21 mouse cellular contexts compared by ENCODE assay signal in genomic region chr1:179715786-179716185, GRCm38 (mm10). TPM values are rescaled to one million over a fixed set of nuclear protein-coding genes. Genes with fewer than 3 reads are reported as not detected.
DNase-seq lines count a peak whose midpoint lies in the region; ATAC-seq and TF ChIP-seq lines count a peak whose summit lies in the region.
"Had no signal": no experiment of that assay in that cellular context is flagged by ENCODE, and none has a peak within 500 bp of the region (broad histone marks: within the 10 kb centered on the region; RNA-seq: fewer than 3 reads in every experiment).

No protein-coding gene starts in this region.

- CTCF ChIA-PET in Patski (lab: Charles Lee) = interaction anchor here (1.0 kb wide), 1 partner anchor 84 kb away, joined by 4 read pairs; no protein-coding TSS in a partner anchor

- POLR2A ChIA-PET in Patski (lab: Charles Lee) = no interaction called here

- H3K27ac ChIP-seq in liver, postnatal 0 days (ENCODE audit: low read depth) = no peak overlapping the region
- H3K27ac ChIP-seq: forebrain, embryonic 10.5 days; heart, adult 2 months; heart, embryonic 15.5 days; hindbrain, embryonic 10.5 days; hindbrain, postnatal 0 days; kidney, embryonic 15.5 days had no signal

- H3K27me3 ChIP-seq in Patski = peaks cover 4% of the 10 kb centered on the region
- H3K27me3 ChIP-seq in liver, postnatal 0 days (ENCODE audit: insufficient read depth, low read length) = no peaks in the 10 kb centered on the region
- H3K27me3 ChIP-seq: heart, embryonic 15.5 days; kidney, embryonic 15.5 days had no signal

- H3K4me2 ChIP-seq in liver, postnatal 0 days (ENCODE audit: low read depth, low read length) = no peak overlapping the region
- H3K4me2 ChIP-seq: heart, embryonic 15.5 days; kidney, embryonic 15.5 days had no signal

- no peak overlapping the region for H3K4me3 ChIP-seq in liver, postnatal 0 days (ENCODE audit: low read depth, low read length)
- H3K4me3 ChIP-seq: forebrain, embryonic 10.5 days; heart, adult 2 months; heart, embryonic 15.5 days; hindbrain, embryonic 10.5 days; kidney, embryonic 15.5 days had no signal

- peak; percentile 12 for DNase-seq in layer of hippocampus, adult 9-11 months
- DNase-seq in layer of hippocampus, postnatal 14 days (ENCODE audit: low spot score in 2 of 2) = no peak
- DNase-seq in Patski (ENCODE audit: low read depth, low spot score) (no peak), liver (peak; percentile 62)
- DNase-seq in liver, postnatal 0 days = no peak
- DNase-seq in right cerebral cortex, adult 2 months (ENCODE audit: low spot score in 2 of 2) = no peak
- DNase-seq in gastrocnemius, adult 18-20 months (ENCODE audit: low spot score) = no peak
- no peak for DNase-seq in right cerebral cortex, postnatal 4 days
- DNase-seq: cerebellum, adult 9-11 months; forebrain, postnatal 0 days; heart, adult 2 months; lung, adult 2 months; thymus, postnatal 14 days had no signal

- in situ Hi-C loops in Patski (cut with MboI; ENCODE audit: low pct_unique_long_range_greater_than_20kb) = no loop called here

- WGBS in liver, postnatal 0 days (ENCODE audit: insufficient replicate concordance) = 49% methylated on average over 4 of the region's 4 CpGs

- no peak for ATAC-seq in Patski
- peak; percentile 93 for ATAC-seq in liver, postnatal 0 days
- ATAC-seq: forebrain, postnatal 0 days; hindbrain, postnatal 0 days; intestine, postnatal 0 days had no signal

- H3K9ac ChIP-seq in liver, postnatal 0 days (replicated peaks) = no peak overlapping the region
- H3K9ac ChIP-seq: forebrain, postnatal 0 days; heart, embryonic 15.5 days; kidney, embryonic 15.5 days had no signal

- TF ChIP-seq CTCF in Patski (IDR thresholded peaks at IDR 0.05) = peak; percentile 25
- no peak for TF ChIP-seq CTCF in liver, postnatal 0 days (IDR thresholded peaks at IDR 0.05; ENCODE audit: low read depth)

- H3K9me3 ChIP-seq in liver, postnatal 0 days (ENCODE audit: low read length) = no peaks in the 10 kb centered on the region
- H3K9me3 ChIP-seq: heart, embryonic 15.5 days; kidney, embryonic 15.5 days had no signal

- H3K4me1 ChIP-seq in liver, postnatal 0 days (ENCODE audit: insufficient read depth) = no peaks in the 10 kb centered on the region
- H3K4me1 ChIP-seq: forebrain, embryonic 10.5 days; heart, embryonic 15.5 days; hindbrain, embryonic 10.5 days; kidney, embryonic 15.5 days had no signal

- no peak; the same call in 1 of the 2 replicates for TF ChIP-seq EP300 in liver, postnatal 0 days (IDR thresholded peaks at IDR 0.05; ENCODE audit: low read depth)

- H3K36me3 ChIP-seq in liver, postnatal 0 days (replicated peaks; ENCODE audit: insufficient read depth, low read length) = no peaks in the 10 kb centered on the region
- H3K36me3 ChIP-seq: forebrain, embryonic 10.5 days; heart, embryonic 15.5 days; hindbrain, embryonic 10.5 days; kidney, embryonic 15.5 days had no signal

RNA-seq across cellular contexts. Expression of gene Kif28, which starts 29.3 kb away (rescaled TPM):
- total RNA-seq in layer of hippocampus, postnatal 14 days (2021) = under 1 TPM; 0.19 to 0.32 TPM
- not detected for polyA plus RNA-seq in Patski (2021)
- not detected in 2 replicates for polyA plus RNA-seq in liver, postnatal 0 days (2015; fragmentation: Nextera tagmentation; extraction: Ambion mirVana)
- under 1 TPM; 0.07 to 0.11 TPM for total RNA-seq in gastrocnemius, adult 18-20 months (2021)
- total RNA-seq: forebrain, postnatal 0 days; hindbrain, postnatal 0 days; neutrophil, adult 5-6 weeks had no signal
- polyA plus RNA-seq: forebrain, embryonic 10.5 days; forebrain, postnatal 0 days; hindbrain, embryonic 10.5 days; intestine, postnatal 0 days; kidney, embryonic 15.5 days; midbrain, postnatal 0 days had no signal

RNA-seq across cellular contexts. Expression of gene Sccpdh, which starts 47.8 kb away (rescaled TPM):
- 10 to 100 TPM; 69.1 to 69.4 TPM for total RNA-seq in layer of hippocampus, postnatal 14 days (2021)
- polyA plus RNA-seq in Patski (2021) = 67.5 TPM
- polyA plus RNA-seq in liver, postnatal 0 days (2015; fragmentation: Nextera tagmentation; extraction: Ambion mirVana) = 9.0 and 9.9 TPM in 2 replicates
- total RNA-seq in gastrocnemius, adult 18-20 months (2021) = 10 to 100 TPM; 38.7 to 41.2 TPM

Comparison
In these comparisons a context has a peak if more than half of its experiments do, and no peak if none do; other contexts are left out.
1. DNase-seq: peak in layer of hippocampus, adult 9-11 months (single experiment) and liver (single experiment); none in layer of hippocampus, postnatal 14 days (0 of 2), Patski (single experiment), liver, postnatal 0 days (single experiment), right cerebral cortex, adult 2 months (0 of 2), gastrocnemius, adult 18-20 months (single experiment) and right cerebral cortex, postnatal 4 days (single experiment).